Mouse (Mus musculus) intestine, embryonic 14.5 days (tissue): ENCODE data around the gene Plaur. TPM values are rescaled to one million over a fixed set of nuclear protein-coding genes. Genes with fewer than 3 reads are reported as not detected.
"Not testable (repeated sequence)": the region's sequence is repeated elsewhere in the genome, so short reads cannot be mapped to it uniquely, and the experiment has no call there.

Experiments
- ATAC-seq: fragments of 200-750 bp; cut with Nextera tagmentation; replicated peaks from 2 replicates; pipeline ENCODE4 v1.8.0; 2017; ENCODE audit warnings: low read depth, moderate number of reproducible peaks, moderate TSS enrichment, moderate library complexity; ENCODE audit not compliant: low FRiP score, low TSS enrichment
- DNase-seq: peaks from one replicate; pipeline ENCODE4 v3.0.0-alpha.2; 2018; ENCODE audit warnings: low spot score
- H3K27ac ChIP-seq: fragments of 300-500 bp; sonication (generic); 2 replicates; pipeline ENCODE4 v1.5.1; 2014; ENCODE audit warnings: low read depth, mild to moderate bottlenecking, control low read depth
- H3K27me3 ChIP-seq: fragments of 300-500 bp; sonication (generic); replicated peaks from 2 replicates; pipeline ENCODE4 v1.6.1; 2014; ENCODE audit warnings: low read length, control low read depth; ENCODE audit not compliant: control insufficient read depth, insufficient read depth
- H3K36me3 ChIP-seq: fragments of 300-500 bp; sonication (generic); 2 replicates; pipeline ENCODE4 v1.6.1; 2014; ENCODE audit warnings: low read length, control low read depth; ENCODE audit not compliant: control insufficient read depth, insufficient read depth
- H3K4me1 ChIP-seq: fragments of 300-500 bp; sonication (generic); replicated peaks from 2 replicates; pipeline ENCODE4 v1.6.1; 2014; ENCODE audit warnings: low read length, control low read depth, mixed read lengths; ENCODE audit not compliant: control insufficient read depth, insufficient read depth
- H3K4me2 ChIP-seq: fragments of 300-500 bp; sonication (generic); 2 replicates; pipeline ENCODE4 v1.6.1; 2014; ENCODE audit warnings: low read length
- H3K4me3 ChIP-seq: fragments of 300-500 bp; sonication (generic); 2 replicates; pipeline ENCODE4 v1.5.1; 2014; ENCODE audit warnings: low read depth, low read length, control low read depth, mixed read lengths
- H3K9ac ChIP-seq: fragments of 300-500 bp; sonication (generic); 2 replicates; pipeline ENCODE4 v1.6.1; 2014; ENCODE audit warnings: mild to moderate bottlenecking, low read length
- H3K9me3 ChIP-seq: fragments of 300-500 bp; sonication (generic); 2 replicates; pipeline ENCODE4 v1.6.1; 2016; ENCODE audit warnings: low read length, control low read depth; ENCODE audit not compliant: control insufficient read depth
- WGBS: fragments of 180-500 bp; shearing (Covaris S2); extraction: QIAGEN DNeasy Blood & Tissue Kit; methylation state at CpG from one replicate; pipeline ENCODE4 v1.1.7; 2014; 5-methylcytosine and 5-hydroxymethylcytosine counted together
- polyA plus RNA-seq: library from polyadenylated mRNA; unstranded; fragments of >200 nt; fragmentation: Nextera tagmentation; extraction: Ambion mirVana; gene quantifications from 2 replicates; pipeline ENCODE4 v1.2.1, GENCODE M21; 2014

The Plaur gene
- polyA plus RNA-seq, 1 experiment from 2014 or later, result 10.0 TPM

GRCm38 (mm10) chr7:24517654-24518053 lies 55.4 kb downstream of the Plaur start:
- 67% methylated on average over 6 of the region's 6 CpGs for WGBS
- no peak overlapping the region for H3K27ac ChIP-seq
- H3K36me3 ChIP-seq, result peaks cover 7% of the 10 kb centered on the region; the same call in 1 of the 2 replicates
- no peak overlapping the region for H3K4me2 ChIP-seq
- DNase-seq (no peak), ATAC-seq (no peak)
- H3K4me1 ChIP-seq, result no peaks in the 10 kb centered on the region
- no peak overlapping the region for H3K9ac ChIP-seq
- no peaks in the 10 kb centered on the region for H3K9me3 ChIP-seq
- no peaks in the 10 kb centered on the region for H3K27me3 ChIP-seq
- H3K4me3 ChIP-seq, result no peak overlapping the region

GRCm38 (mm10) chr7:24519130-24519529 lies 56.8 kb downstream of the Plaur start:
- Histone ChIP-seq H3K4me1 (no peaks in the 10 kb centered on the region), H3K27me3 (no peaks in the 10 kb centered on the region), H3K9me3 (no peaks in the 10 kb centered on the region), H3K36me3 (peaks cover 7% of the 10 kb centered on the region; the same call in 1 of the 2 replicates), H3K4me3 (no peak overlapping the region), H3K27ac (no peak overlapping the region), H3K4me2 (no peak overlapping the region), H3K9ac (no peak overlapping the region)
- no peak for ATAC-seq
- DNase-seq, result no peak
- WGBS, result 62% methylated on average over 3 of the region's 3 CpGs

GRCm38 (mm10) chr7:24520054-24520453 lies 57.8 kb downstream of the Plaur start:
- H3K4me3 ChIP-seq, DNase-seq, H3K9ac ChIP-seq, H3K9me3 ChIP-seq, H3K4me2 ChIP-seq, H3K4me1 ChIP-seq, ATAC-seq, H3K27ac ChIP-seq, H3K27me3 ChIP-seq, H3K36me3 ChIP-seq: not testable (repeated sequence)
- 92% methylated on average over 9 of the region's 10 CpGs for WGBS

- Histone ChIP-seq H3K4me2 (no peak overlapping the region), H3K9ac (no peak overlapping the region), H3K36me3 (no peaks in the 10 kb centered on the region), H3K27me3 (no peaks in the 10 kb centered on the region), H3K4me1 (no peaks in the 10 kb centered on the region), H3K27ac (no peak overlapping the region), H3K4me3 (no peak overlapping the region), H3K9me3 (no peaks in the 10 kb centered on the region)
- no peak for DNase-seq
- WGBS, result 57% methylated on average over 5 of the region's 5 CpGs
- no peak for ATAC-seq
Observed at GRCm38 (mm10) chr7:24522805-24523204, 60.5 kb downstream of the Plaur start.

GRCm38 (mm10) chr7:24523723-24524122 lies 61.4 kb downstream of the Plaur start:
- 86% methylated on average over 6 of the region's 6 CpGs for WGBS
- H3K27me3 ChIP-seq, result no peaks in the 10 kb centered on the region
- ATAC-seq, result no peak

GRCm38 (mm10) chr7:24524978-24525377 lies 62.7 kb downstream of the Plaur start:
- WGBS, result 82% methylated on average over 6 of the region's 6 CpGs

More at GRCm38 (mm10) chr7:24523723-24524122, 61.4 kb downstream of the Plaur start:
- H3K27ac ChIP-seq, result no peak overlapping the region
- no peaks in the 10 kb centered on the region for H3K9me3 ChIP-seq
- DNase-seq, result no peak
- no peak overlapping the region for H3K4me2 ChIP-seq
- no peaks in the 10 kb centered on the region for H3K4me1 ChIP-seq
- H3K4me3 ChIP-seq, result no peak overlapping the region
- no peaks in the 10 kb centered on the region for H3K36me3 ChIP-seq
- no peak overlapping the region for H3K9ac ChIP-seq

More at GRCm38 (mm10) chr7:24524978-24525377, 62.7 kb downstream of the Plaur start:
- no peak overlapping the region for H3K4me2 ChIP-seq
- no peak for ATAC-seq
- no peak overlapping the region for H3K4me3 ChIP-seq
- no peak for DNase-seq
- H3K36me3 ChIP-seq, result no peaks in the 10 kb centered on the region
- no peak overlapping the region for H3K27ac ChIP-seq
- no peak overlapping the region for H3K9ac ChIP-seq
- H3K4me1 ChIP-seq, result peaks cover 7% of the 10 kb centered on the region
- no peaks in the 10 kb centered on the region for H3K27me3 ChIP-seq
- H3K9me3 ChIP-seq, result no peaks in the 10 kb centered on the region

Other genes with a start within 250 kb of the Plaur start
- gene Zfp109, start 224.9 kb upstream of the Plaur start, polyA plus RNA-seq, result 4.4 and 5.6 TPM in 2 replicates
- 3.4 and 3.8 TPM in 2 replicates for gene Zfp108, start 207.7 kb upstream of the Plaur start, polyA plus RNA-seq
- gene Zfp93, start 192.1 kb upstream of the Plaur start, polyA plus RNA-seq, result 7.4 and 8.1 TPM in 2 replicates
- gene Zfp61, start 161.3 kb upstream of the Plaur start, polyA plus RNA-seq, result 24.7 and 31.8 TPM in 2 replicates
- 9.1 and 12.0 TPM in 2 replicates for gene Zfp94, start 145.8 kb upstream of the Plaur start, polyA plus RNA-seq
- gene Tescl, start 128.5 kb upstream of the Plaur start, polyA plus RNA-seq, result not detected in 2 replicates
- not detected in 2 replicates for gene Lypd5, start 113.3 kb upstream of the Plaur start, polyA plus RNA-seq
- gene Kcnn4, start 92.2 kb upstream of the Plaur start, polyA plus RNA-seq, result 0.43 and 0.70 TPM in 2 replicates
- gene Smg9, start 62.9 kb upstream of the Plaur start, polyA plus RNA-seq, result 24.0 and 24.5 TPM in 2 replicates
- gene Irgc1, start 10.2 kb upstream of the Plaur start, polyA plus RNA-seq, result not detected in 2 replicates
- 0.64 and 1.7 TPM in 2 replicates for gene Cadm4, start 19.5 kb downstream of the Plaur start, polyA plus RNA-seq
- gene Zfp428, start 44.5 kb downstream of the Plaur start, polyA plus RNA-seq, result 30.3 and 33.7 TPM in 2 replicates
- gene AC161166.1, start 50.0 kb downstream of the Plaur start, polyA plus RNA-seq, result 0.40 and 0.46 TPM in 2 replicates
- 6.3 and 7.3 TPM in 2 replicates for gene Irgq, start 68.2 kb downstream of the Plaur start, polyA plus RNA-seq
- not detected in 2 replicates for gene Pinlyp, start 83.6 kb downstream of the Plaur start, polyA plus RNA-seq
- 91.5 and 108 TPM in 2 replicates for gene Xrcc1, start 83.8 kb downstream of the Plaur start, polyA plus RNA-seq
- gene Ethe1, start 125.1 kb downstream of the Plaur start, polyA plus RNA-seq, result 42.9 and 46.5 TPM in 2 replicates
- 3.1 and 3.6 TPM in 2 replicates for gene Zfp575, start 125.2 kb downstream of the Plaur start, polyA plus RNA-seq
- gene Phldb3, start 148.3 kb downstream of the Plaur start, polyA plus RNA-seq, result 0.31 and 0.38 TPM in 2 replicates
- 0.50 and 0.77 TPM in 2 replicates for gene Lypd3, start 174.1 kb downstream of the Plaur start, polyA plus RNA-seq
- not detected in 2 replicates for gene Tex101, start 214.2 kb downstream of the Plaur start, polyA plus RNA-seq
- not detected in 2 replicates for gene BC049730, start 246.8 kb downstream of the Plaur start, polyA plus RNA-seq